Mouse (Mus musculus): ENCODE data around the gene Spty2d1. TPM values are rescaled to one million over a fixed set of nuclear protein-coding genes. Genes with fewer than 3 reads are reported as not detected.
A peak's percentile ranks its signal among the peaks of the same experiment; 100 is the strongest.
"Not testable (repeated sequence)": the region's sequence is repeated elsewhere in the genome, so short reads cannot be mapped to it uniquely, and the experiment has no call there.

Spty2d1 gene
- polyA plus RNA-seq, 1 experiment from 2014 or later: 11.8 TPM

- no peak for ATAC-seq (ENCODE audit: low FRiP score, low TSS enrichment)
- DNase-seq (ENCODE audit: low spot score): no peak
- H3K4me1 ChIP-seq (replicated peaks; ENCODE audit: control insufficient read depth, insufficient read depth): no peaks in the 10 kb centered on the region
- no peak overlapping the region for H3K27ac ChIP-seq (replicated peaks)
- H3K4me3 ChIP-seq (ENCODE audit: low read depth, low read length): no peak overlapping the region
- no peaks in the 10 kb centered on the region for H3K36me3 ChIP-seq (ENCODE audit: control insufficient read depth, insufficient read depth, low read length)
- no peaks in the 10 kb centered on the region for H3K9me3 ChIP-seq (ENCODE audit: control insufficient read depth, low read length)
- H3K9ac ChIP-seq (ENCODE audit: low read length): no peak overlapping the region
- 86% methylated on average over 3 of the region's 3 CpGs for WGBS
- TF ChIP-seq EP300 (optimal IDR thresholded peaks at IDR 0.05): no peak
- TF ChIP-seq CTCF (IDR thresholded peaks at IDR 0.05; ENCODE audit: low read depth): no peak
- H3K27me3 ChIP-seq (ENCODE audit: control insufficient read depth, insufficient read depth, low read length): no peaks in the 10 kb centered on the region
- H3K4me2 ChIP-seq (replicated peaks; ENCODE audit: low read depth): no peak overlapping the region
Observed at GRCm38 (mm10) chr7:47041706-47042105, 33.5 kb upstream of the Spty2d1 start.

- WGBS: 61% methylated on average over 8 of the region's 8 CpGs
Observed at GRCm38 (mm10) chr7:47035426-47035825, 27.2 kb upstream of the Spty2d1 start.

GRCm38 (mm10) chr7:47034785-47035384 is 26.7 kb upstream of the Spty2d1 start:
- no peaks in the 10 kb centered on the region for H3K36me3 ChIP-seq (ENCODE audit: control insufficient read depth, insufficient read depth, low read length)
- TF ChIP-seq CTCF (IDR thresholded peaks at IDR 0.05; ENCODE audit: low read depth) (no peak), EP300 (optimal IDR thresholded peaks at IDR 0.05) (no peak)
- no peak overlapping the region for H3K4me3 ChIP-seq (ENCODE audit: low read depth, low read length)
- 87% methylated on average over 4 of the region's 4 CpGs for WGBS
- no peaks in the 10 kb centered on the region for H3K9me3 ChIP-seq (ENCODE audit: control insufficient read depth, low read length)
- DNase-seq (ENCODE audit: low spot score) (no peak), ATAC-seq (ENCODE audit: low FRiP score, low TSS enrichment) (no peak)
- H3K4me1 ChIP-seq (replicated peaks; ENCODE audit: control insufficient read depth, insufficient read depth): no peaks in the 10 kb centered on the region
- no peak overlapping the region for H3K9ac ChIP-seq (ENCODE audit: low read length)
- H3K4me2 ChIP-seq (replicated peaks; ENCODE audit: low read depth): no peak overlapping the region
- H3K27me3 ChIP-seq (ENCODE audit: control insufficient read depth, insufficient read depth, low read length): no peaks in the 10 kb centered on the region
- no peak overlapping the region for H3K27ac ChIP-seq (replicated peaks)

More at GRCm38 (mm10) chr7:47035426-47035825, 27.2 kb upstream of the Spty2d1 start:
- ATAC-seq (ENCODE audit: low FRiP score, low TSS enrichment) (no peak), DNase-seq (ENCODE audit: low spot score) (no peak)
- H3K4me3 ChIP-seq (ENCODE audit: low read depth, low read length): no peak overlapping the region
- no peak overlapping the region for H3K4me2 ChIP-seq (replicated peaks; ENCODE audit: low read depth)
- no peaks in the 10 kb centered on the region for H3K9me3 ChIP-seq (ENCODE audit: control insufficient read depth, low read length)
- no peaks in the 10 kb centered on the region for H3K36me3 ChIP-seq (ENCODE audit: control insufficient read depth, insufficient read depth, low read length)
- H3K27me3 ChIP-seq (ENCODE audit: control insufficient read depth, insufficient read depth, low read length): no peaks in the 10 kb centered on the region
- no peaks in the 10 kb centered on the region for H3K4me1 ChIP-seq (replicated peaks; ENCODE audit: control insufficient read depth, insufficient read depth)
- H3K9ac ChIP-seq (ENCODE audit: low read length): no peak overlapping the region
- TF ChIP-seq EP300 (optimal IDR thresholded peaks at IDR 0.05) (no peak), CTCF (IDR thresholded peaks at IDR 0.05; ENCODE audit: low read depth) (no peak)
- H3K27ac ChIP-seq (replicated peaks): no peak overlapping the region

- TF ChIP-seq CTCF (IDR thresholded peaks at IDR 0.05; ENCODE audit: low read depth): no peak
- no peak for TF ChIP-seq EP300 (optimal IDR thresholded peaks at IDR 0.05)
- H3K4me1 ChIP-seq (replicated peaks; ENCODE audit: control insufficient read depth, insufficient read depth): no peaks in the 10 kb centered on the region
- H3K9ac ChIP-seq (ENCODE audit: low read length): no peak overlapping the region
- H3K4me3 ChIP-seq (ENCODE audit: low read depth, low read length): no peak overlapping the region
- H3K4me2 ChIP-seq (replicated peaks; ENCODE audit: low read depth): no peak overlapping the region
- H3K27me3 ChIP-seq (ENCODE audit: control insufficient read depth, insufficient read depth, low read length): no peaks in the 10 kb centered on the region
- DNase-seq (ENCODE audit: low spot score) (no peak), ATAC-seq (ENCODE audit: low FRiP score, low TSS enrichment) (no peak)
- no peaks in the 10 kb centered on the region for H3K9me3 ChIP-seq (ENCODE audit: control insufficient read depth, low read length)
- no peaks in the 10 kb centered on the region for H3K36me3 ChIP-seq (ENCODE audit: control insufficient read depth, insufficient read depth, low read length)
- H3K27ac ChIP-seq (replicated peaks): no peak overlapping the region
- WGBS: 77% methylated on average over 4 of the region's 4 CpGs
Observed at GRCm38 (mm10) chr7:47031371-47031770, 23.2 kb upstream of the Spty2d1 start.

GRCm38 (mm10) chr7:47030517-47031193 is 22.4 kb upstream of the Spty2d1 start:
- H3K4me1 ChIP-seq (replicated peaks; ENCODE audit: control insufficient read depth, insufficient read depth): no peaks in the 10 kb centered on the region
- H3K9ac ChIP-seq (ENCODE audit: low read length): no peak overlapping the region
- no peak for DNase-seq (ENCODE audit: low spot score)
- H3K4me3 ChIP-seq (ENCODE audit: low read depth, low read length): no peak overlapping the region
- H3K4me2 ChIP-seq (replicated peaks; ENCODE audit: low read depth): no peak overlapping the region
- 77% methylated on average over 9 of the region's 9 CpGs for WGBS
- H3K27ac ChIP-seq (replicated peaks): no peak overlapping the region
- ATAC-seq (ENCODE audit: low FRiP score, low TSS enrichment): no peak
- no peaks in the 10 kb centered on the region for H3K36me3 ChIP-seq (ENCODE audit: control insufficient read depth, insufficient read depth, low read length)
- no peaks in the 10 kb centered on the region for H3K9me3 ChIP-seq (ENCODE audit: control insufficient read depth, low read length)
- no peak for TF ChIP-seq EP300 (optimal IDR thresholded peaks at IDR 0.05)
- no peak for TF ChIP-seq CTCF (IDR thresholded peaks at IDR 0.05; ENCODE audit: low read depth)
- H3K27me3 ChIP-seq (ENCODE audit: control insufficient read depth, insufficient read depth, low read length): no peaks in the 10 kb centered on the region

GRCm38 (mm10) chr7:47027520-47027919 is 19.3 kb upstream of the Spty2d1 start:
- whole genome bisulfite sequencing: 68% methylated on average over 1 of the region's 1 CpGs
- no peak overlapping the region for H3K4me3 ChIP-seq (ENCODE audit: low read depth, low read length)
- H3K9me3 ChIP-seq (ENCODE audit: control insufficient read depth, low read length): no peaks in the 10 kb centered on the region
- TF ChIP-seq CTCF (IDR thresholded peaks at IDR 0.05; ENCODE audit: low read depth) (peak; percentile 42), EP300 (optimal IDR thresholded peaks at IDR 0.05) (no peak)
- DNase-seq (ENCODE audit: low spot score) (no peak), ATAC-seq (ENCODE audit: low FRiP score, low TSS enrichment) (no peak)
- no peak overlapping the region for H3K9ac ChIP-seq (ENCODE audit: low read length)
- no peaks in the 10 kb centered on the region for H3K36me3 ChIP-seq (ENCODE audit: control insufficient read depth, insufficient read depth, low read length)
- no peak overlapping the region for H3K27ac ChIP-seq (replicated peaks)
- no peaks in the 10 kb centered on the region for H3K4me1 ChIP-seq (replicated peaks; ENCODE audit: control insufficient read depth, insufficient read depth)
- H3K4me2 ChIP-seq (replicated peaks; ENCODE audit: low read depth): no peak overlapping the region
- no peaks in the 10 kb centered on the region for H3K27me3 ChIP-seq (ENCODE audit: control insufficient read depth, insufficient read depth, low read length)

GRCm38 (mm10) chr7:47026899-47027298 is 18.7 kb upstream of the Spty2d1 start:
- not testable (repeated sequence) for H3K27ac ChIP-seq (replicated peaks); H3K9me3 ChIP-seq (ENCODE audit: control insufficient read depth, low read length); H3K4me3 ChIP-seq (ENCODE audit: low read depth, low read length); DNase-seq (ENCODE audit: low spot score); H3K4me2 ChIP-seq (replicated peaks; ENCODE audit: low read depth); H3K27me3 ChIP-seq (ENCODE audit: control insufficient read depth, insufficient read depth, low read length); H3K4me1 ChIP-seq (replicated peaks; ENCODE audit: control insufficient read depth, insufficient read depth); ATAC-seq (ENCODE audit: low FRiP score, low TSS enrichment); H3K9ac ChIP-seq (ENCODE audit: low read length); H3K36me3 ChIP-seq (ENCODE audit: control insufficient read depth, insufficient read depth, low read length)
- 91% methylated on average over 3 of the region's 3 CpGs for WGBS

Measured in stomach, postnatal 0 days (tissue).